Mouse (Mus musculus): ENCODE results near the gene Ccin. TPM values are rescaled to one million over a fixed set of nuclear protein-coding genes. Genes with fewer than 3 reads are reported as not detected.

Ccin gene
- under 1 TPM in 1 of 2 experiments, not detected in 1; 0.26 TPM for total RNA-seq (2021)

DNA sequence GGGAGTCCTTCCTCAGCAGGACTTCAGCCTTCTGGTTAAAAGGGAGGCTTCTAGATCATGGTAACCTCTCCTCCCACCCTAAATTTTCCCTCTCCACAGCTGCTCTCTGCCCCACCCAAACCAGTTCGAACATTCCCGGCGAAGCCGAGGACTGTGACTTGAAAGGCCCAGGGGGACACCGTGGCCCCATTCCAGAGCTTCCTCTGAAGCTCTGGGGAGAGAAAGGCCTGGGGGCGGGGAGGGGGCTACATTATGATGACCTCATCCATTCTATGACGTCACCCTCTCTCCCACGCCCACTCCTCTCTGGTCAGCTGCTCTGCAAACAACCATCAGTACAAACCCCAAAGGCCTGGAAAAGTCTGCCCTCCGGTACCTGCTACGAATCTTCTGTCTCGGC lies at the start of gene Ccin:
Ccin (plus strand) TSS at position 303 of the 400 bp plus-strand sequence.
- DNase-seq = no peak
- intact Hi-C loops (cut with DNase I) = loop anchor here (2.0 to 5.0 kb wide), 3 partner anchors 26 to 76 kb away; partner anchors contain the start of gene Glipr2

DNA sequence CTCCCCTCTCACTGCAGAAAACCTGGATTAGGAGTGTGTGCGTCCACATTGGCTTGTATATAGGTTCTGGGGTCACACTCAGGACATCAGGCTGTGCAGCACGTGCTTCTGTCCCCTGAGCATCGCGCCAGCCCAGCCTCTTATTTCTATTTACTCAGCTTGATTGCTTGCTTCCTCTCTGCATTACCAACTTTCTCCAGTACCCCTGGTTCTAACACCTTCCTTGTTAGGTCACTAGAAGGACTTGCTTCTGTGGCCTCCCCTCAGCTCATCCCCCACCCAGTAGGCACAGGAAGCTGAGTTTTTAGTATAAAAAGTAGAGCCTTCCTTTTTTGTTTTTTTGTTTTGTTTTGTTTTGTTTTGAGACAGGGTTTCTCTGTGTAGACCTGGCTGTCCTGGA lies 47.1 kb upstream of the Ccin start:
- intact Hi-C loops (cut with DNase I) = no loop called here
- DNase-seq = no peak

DNA sequence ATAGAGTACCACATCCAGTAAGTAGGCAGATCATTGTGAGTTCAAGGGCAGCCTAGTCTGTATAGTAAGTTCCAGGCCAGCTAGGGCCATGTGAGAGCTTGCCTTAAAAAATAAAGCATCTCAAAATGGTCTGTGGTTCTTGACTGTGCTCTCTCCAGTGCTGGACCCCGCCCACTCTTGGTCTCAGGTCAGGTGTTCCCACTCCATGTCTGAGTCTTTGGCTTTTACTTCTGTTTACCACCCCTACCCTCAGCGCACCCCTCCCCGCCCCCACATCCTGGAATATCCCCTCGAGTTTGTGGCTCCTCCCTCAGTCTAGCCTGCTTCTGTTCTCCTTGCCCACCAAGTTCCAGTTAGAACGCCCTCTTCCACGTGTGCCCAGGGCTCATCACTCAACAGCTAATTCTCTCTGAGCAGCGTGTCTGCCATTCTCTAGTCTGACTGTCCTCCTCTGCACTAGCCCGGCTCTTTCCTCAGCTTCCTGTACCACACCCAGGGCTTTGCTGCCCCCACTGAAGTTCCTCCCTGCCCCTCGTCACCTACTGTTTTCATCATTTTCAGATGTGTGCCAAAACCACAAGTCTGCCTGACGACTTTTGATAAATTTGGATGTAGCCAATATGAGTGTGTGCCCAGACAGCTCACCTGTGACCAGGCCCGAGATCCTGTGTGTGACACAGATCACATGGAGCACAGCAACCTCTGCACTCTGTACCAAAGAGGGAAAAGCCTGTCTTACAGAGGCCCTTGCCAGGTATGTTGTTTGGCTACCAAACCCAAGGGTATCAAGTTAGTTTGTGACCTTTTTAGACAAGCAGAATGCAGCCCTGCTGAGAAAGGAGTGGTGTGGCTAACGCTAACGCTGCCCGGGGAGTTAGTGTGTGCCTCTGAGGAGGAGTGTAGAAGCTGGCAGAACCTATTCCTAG lies 46.3 kb upstream of the Ccin start:
- DNase-seq = no peak
- intact Hi-C loops (cut with DNase I) = no loop called here

DNA sequence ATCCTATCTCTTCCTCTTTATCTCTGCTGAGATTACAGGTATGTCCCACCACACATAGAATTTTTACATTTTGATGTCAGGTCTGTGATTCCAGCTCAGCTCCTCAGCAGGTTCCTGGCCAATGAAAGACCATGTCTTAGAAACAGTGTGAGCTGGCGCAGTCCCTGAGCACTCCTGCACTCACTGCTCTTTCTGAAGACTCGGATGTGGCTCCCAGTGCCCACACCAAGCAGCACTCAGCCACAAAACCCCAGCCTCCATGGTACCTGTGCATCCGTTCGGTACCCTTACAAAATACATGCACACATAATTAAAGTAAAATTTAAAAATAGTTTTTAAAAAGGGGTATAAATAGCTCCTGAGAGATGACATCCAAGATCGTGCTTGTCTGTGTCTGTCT lies 42.0 kb upstream of the Ccin start:
- intact Hi-C loops (cut with DNase I) = no loop called here
- DNase-seq = no peak

DNA sequence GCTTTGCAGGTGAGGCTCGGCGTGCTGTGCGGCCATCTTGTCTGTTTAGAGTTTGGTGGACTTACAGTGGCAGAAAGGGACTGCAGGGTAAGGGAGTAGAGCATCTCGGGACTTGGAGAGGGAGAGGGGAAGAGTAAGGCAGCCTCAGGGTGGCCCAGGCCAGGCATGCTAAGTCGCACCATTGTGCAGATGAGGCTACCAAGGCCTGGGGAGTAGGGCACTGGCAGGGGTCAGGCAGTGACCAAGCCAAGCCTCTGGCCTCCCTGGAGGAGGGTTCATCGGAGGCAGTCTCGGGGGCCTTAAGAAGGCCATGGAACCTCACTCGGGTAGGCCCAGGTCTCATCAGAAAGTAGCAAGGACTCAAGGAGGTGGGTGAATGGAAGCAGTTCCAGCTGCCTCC lies 40.9 kb upstream of the Ccin start:
- intact Hi-C loops (cut with DNase I) = no loop called here
- no peak for DNase-seq

DNA sequence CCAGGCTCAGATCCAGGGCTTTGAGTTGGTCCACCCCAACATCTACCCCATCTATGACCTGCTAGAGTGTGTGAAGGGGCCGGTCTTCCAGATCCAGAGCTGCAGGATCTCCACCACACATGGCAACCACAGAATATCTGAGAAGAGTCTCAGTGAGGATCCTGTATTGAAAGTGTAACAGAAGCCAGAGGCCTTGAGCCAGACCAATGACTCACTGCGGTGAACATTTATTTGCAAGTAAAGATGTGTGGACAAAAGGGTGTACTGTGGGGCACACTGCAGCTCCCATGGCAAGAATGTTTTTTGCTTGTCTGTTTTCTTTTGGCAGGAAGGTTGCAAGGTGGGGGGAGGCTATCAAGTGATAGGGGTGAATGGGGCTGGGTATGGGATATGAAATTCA lies 35.7 kb upstream of the Ccin start:
- no peak for DNase-seq
- intact Hi-C loops (cut with DNase I) = no loop called here

DNA sequence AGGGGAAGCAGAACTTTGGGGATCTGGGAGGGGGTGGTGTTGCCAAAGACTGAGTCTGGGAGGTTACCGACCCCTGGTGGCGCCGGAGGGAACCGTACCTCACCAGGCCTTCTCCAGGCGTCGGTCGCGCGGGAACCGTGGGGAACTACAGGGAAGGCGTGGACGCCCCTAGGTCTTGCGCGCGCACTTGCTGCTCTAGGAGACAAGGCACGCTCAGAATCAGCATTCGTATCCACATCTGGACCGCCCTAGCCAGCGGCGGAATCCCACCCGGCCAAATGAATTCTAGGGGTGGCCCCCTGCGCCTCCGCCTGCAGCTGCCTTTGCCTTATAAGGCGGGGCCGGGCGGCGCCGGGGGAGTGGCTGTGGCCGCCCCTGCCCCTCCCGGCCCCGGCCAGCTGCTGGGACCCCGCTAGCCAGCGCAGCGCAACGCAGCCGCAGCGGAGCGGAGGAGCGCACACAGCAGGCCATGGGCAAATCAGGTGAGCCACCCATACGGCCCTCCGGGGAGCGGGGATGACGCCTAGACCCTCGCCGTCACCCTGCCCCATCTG lies 25.9 kb upstream of the Ccin start, which contains the start of gene Glipr2:
Glipr2 (plus strand) TSS at position 110 of the 554 bp plus-strand sequence.
- intact Hi-C loops (cut with DNase I) = loop anchor here (2.0 kb wide), 1 partner anchor 25 kb away; the partner anchor contains the start of gene Ccin
- peak; percentile 85 for DNase-seq

DNA sequence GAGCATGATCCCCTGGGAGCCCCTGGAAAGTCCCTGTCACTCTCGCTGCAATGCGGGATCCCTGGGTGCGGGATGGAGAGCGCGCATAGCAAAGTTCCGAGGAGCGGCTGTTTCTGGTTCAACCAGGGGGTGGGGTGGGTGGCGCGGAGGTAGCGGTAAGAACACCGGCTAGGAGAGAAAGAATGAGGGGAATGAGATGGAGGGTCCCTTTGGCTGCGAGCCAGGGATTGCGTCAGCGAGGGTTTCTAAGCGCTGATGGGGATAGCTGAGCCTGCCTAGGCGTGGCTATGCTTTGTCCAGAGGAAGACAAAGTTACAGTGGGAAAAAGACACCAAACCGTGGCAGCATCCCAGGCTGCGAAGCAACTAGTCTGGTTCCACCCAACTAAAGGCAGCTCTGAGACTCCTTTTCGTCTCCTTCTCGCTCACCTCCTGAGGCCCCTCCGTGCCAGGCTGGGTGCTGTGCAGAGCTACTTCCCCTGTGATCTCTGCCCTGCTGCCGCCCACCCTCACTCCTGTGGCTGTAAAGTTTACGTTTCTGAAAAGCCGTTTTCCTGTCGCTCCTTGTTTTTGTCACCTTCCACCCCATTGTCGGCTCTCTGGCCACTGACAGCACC lies 25.3 kb upstream of the Ccin start:
- intact Hi-C loops (cut with DNase I) = loop anchor here (2.0 kb wide), 1 partner anchor 25 kb away; the partner anchor contains the start of gene Ccin
- DNase-seq = peak; percentile 78

DNA sequence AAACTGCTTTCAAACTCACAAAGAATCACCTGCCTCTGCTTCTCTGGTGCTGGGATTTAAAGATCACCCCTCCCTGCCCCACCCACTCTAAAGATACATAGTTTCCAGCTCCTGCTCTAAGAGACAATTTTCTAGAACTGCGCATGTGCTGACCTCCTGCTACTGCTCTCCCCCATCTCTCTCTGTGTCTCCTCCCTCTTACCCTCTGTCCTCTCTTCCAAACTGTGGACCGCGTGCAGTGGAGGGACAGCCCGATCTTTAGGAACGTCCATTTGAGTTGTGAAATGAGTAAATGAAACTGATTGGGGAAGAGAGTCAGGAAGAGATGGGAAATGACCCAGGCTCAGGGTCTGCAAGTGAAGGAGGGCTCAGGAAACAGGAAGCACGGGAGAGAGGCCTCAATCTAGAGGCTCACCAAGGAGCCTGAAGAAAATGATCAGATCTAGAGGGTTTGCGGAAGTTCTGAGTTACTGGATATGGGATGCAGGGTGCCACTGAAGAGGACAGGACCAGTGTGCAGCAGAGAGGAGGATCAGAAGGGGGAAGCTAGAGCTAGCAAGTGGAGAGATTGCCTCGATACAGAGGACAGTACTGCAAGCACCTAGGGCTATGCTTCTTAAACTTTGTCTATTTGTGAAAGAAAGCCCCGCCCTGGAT lies 23.6 kb upstream of the Ccin start:
- no peak for DNase-seq
- intact Hi-C loops (cut with DNase I) = no loop called here

DNA sequence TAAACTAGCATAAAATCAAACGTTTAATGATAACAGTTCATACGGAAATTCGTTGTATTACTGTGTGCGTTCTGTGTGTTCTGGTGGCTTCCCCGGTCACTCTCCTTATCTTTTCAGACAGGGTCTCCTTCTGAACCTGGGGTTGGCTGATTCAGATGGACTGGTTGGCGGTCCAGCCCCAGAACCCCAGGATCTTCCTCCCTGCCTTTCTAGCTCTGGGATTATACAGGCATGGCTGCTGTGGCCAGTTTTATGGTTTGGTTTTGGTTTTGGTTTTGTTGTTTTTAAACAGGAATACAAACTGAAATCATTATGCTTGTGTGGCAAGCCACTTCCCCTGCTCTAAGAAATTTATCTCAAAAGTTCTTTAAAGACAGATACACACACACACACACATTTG lies 23.1 kb upstream of the Ccin start:
- intact Hi-C loops (cut with DNase I) = no loop called here
- DNase-seq = no peak

DNA sequence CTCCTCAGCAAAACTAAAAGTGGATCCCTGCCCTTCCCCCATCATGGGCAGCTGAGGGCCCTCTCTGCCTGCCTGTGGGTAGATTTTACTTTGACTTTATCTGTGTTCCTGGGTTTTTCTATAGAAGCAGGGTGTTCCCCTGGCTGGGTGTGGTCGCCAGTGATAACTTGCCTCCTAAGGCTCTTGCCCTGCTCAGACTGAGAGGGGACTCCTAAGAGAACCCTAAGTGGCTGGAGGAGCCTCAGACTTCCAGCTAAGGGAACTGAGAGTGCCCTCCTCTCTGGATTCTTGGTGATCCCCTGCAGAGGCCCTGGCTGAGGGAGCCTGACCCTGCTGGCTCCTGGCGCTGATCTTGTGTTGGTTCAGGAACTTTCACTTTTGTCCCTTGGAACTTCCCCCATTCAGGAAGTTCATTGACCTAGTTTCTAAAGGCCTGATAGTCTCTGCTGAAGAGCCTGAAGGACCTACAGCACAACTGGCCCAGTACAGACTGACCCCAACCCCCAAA lies 18.9 kb upstream of the Ccin start:
- DNase-seq = no peak
- intact Hi-C loops (cut with DNase I) = no loop called here

DNA sequence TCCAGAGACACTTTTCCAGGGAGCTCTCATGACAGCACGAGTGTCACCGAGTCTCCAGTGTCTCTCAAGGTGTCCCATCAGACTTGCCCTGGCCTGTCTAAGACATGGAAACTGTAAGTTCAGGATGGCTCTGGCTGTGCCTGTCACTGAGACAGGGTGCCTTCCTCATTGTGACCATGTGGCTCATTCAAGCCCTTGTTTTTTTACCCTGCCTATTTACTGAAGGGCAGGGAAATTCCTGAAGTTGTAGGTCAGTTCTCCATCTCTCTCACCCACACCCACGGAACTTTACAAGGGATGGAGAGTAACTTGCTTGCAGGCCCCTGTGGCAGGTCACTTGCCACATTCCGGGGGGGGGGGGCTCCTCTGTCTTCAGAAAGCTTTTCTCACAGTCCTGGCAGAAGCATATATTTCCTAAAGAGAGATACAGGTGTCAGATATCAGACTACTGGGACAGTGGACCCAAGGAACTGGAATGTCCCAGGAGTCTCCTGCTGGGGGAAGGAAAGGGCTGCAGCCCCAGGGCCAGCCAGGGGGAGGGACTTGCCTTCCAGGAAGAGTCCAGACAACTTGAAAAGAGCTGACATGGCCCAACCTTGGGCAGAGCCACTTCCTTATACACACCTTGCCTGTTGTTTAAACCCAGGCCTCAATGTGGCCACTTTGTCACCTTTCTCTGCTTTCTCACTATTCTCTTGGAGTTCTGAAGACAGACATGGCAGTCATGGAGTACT lies 18.2 kb upstream of the Ccin start:
- DNase-seq = no peak
- intact Hi-C loops (cut with DNase I) = no loop called here

DNA sequence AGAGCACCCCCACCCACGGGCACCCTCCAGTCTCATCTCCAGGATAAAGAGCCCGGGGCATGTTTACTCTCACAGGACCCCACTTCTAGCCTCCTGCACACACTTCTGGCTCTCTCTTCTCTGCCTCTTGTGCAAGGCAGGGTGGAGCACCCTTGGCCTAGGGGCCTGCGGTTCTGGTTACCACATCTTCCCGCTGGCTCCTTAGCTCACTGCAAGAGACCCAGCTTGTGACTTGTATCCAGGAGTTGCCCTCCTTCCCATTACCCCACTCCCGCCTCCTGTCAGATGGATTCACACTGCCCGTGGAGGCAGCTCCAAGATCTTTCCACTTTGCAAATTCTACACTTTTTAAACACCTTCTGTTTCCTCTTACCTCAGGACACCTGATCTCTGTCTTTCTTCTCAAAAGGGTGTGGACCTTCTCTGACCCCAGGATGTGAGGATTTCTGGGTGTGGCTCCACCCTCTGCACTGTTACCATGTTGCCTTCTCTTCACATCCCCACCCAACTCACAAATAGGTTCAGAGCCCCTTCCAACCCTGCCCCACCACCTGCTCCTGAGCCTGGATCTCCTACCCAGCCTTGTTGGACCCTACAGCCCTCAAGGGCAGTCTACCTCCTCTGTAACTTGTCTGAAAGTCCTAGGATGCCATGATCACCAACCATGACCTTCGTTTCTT lies 17.3 kb upstream of the Ccin start:
- no peak for DNase-seq
- intact Hi-C loops (cut with DNase I) = no loop called here

DNA sequence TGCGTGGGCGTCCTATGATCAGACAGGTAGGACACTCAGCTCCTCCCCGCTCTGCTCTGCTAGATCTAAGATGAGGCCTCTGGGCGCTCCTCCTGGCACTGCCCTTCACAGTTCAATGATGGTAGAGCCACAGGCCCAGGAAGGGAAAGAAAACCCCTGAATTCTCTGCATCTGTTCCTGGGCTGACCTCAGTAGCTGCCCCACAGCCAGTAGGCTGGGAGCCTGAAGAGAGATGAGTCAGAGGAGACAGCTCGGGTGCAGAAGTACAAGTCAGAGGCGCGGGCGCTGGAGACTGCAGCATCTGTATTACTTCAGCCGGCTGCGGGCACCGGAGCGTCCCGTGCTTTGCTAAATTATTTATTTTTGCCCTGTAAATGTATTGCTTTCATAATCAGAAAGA lies 14.6 kb upstream of the Ccin start:
- intact Hi-C loops (cut with DNase I) = no loop called here
- peak; percentile 74 for DNase-seq

DNA sequence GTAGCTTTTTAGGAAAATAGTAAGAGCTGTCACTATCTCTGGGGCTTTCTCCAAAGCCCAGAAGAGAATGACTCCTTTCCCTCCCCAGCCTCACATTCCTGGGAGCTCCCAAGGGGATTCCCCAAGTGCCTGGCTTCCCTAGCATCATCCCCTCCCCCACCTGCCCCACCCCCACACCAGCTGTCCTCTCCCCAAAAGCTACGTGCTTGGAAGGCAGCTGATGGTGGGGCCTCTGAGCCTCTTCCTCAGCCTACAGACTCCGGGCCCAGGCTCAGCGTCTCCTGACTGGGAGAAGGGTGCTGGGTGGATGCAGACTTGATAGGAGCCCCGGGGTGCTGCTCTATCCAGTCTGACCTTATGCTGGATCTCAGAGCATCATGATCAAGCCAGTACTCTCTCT lies 13.9 kb upstream of the Ccin start:
- DNase-seq = peak; percentile 23
- intact Hi-C loops (cut with DNase I) = no loop called here

DNA sequence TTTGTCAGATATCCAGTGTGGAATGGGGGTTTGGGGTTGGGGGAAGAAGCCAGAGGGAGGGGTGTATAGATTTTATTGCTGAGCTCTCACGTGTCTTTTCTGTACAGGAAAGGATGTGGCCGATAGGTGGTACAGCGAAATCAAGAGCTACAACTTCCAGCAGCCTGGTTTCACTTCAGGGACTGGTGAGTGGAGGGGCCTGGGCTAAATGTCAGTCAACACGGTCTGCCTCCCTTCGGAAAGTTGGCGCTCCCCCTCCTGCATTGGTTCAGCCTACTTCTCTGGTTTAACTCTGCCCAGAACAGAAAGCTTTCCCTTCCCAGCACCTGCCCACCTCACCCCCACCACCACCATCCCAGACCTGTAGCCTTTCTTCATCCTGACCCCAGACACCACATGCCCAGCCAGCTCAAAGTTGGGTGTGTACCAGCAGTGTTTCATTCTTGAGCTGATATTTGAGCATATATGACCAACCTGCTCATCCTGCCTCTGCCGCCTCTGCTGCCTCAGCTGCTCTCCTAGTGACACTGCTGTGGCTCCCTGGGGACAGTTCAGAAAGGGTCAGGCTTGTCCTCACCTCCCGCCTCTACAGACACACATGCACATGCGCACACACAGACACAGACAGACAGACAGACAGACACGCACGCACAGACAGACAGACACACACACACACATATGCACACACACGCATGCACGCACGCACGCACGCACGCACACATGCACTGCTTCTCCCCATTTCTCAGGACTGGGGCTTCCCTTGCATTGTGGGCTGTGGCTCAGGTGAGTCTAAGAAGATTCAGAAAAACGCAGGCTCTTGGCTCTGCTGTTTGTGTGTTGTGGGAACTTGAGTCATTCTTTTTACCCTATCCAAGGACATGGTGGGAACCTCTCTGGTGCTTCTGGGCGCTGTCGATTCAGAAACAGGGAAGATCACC lies 12.6 kb upstream of the Ccin start:
- intact Hi-C loops (cut with DNase I) = no loop called here
- no peak for DNase-seq

DNA sequence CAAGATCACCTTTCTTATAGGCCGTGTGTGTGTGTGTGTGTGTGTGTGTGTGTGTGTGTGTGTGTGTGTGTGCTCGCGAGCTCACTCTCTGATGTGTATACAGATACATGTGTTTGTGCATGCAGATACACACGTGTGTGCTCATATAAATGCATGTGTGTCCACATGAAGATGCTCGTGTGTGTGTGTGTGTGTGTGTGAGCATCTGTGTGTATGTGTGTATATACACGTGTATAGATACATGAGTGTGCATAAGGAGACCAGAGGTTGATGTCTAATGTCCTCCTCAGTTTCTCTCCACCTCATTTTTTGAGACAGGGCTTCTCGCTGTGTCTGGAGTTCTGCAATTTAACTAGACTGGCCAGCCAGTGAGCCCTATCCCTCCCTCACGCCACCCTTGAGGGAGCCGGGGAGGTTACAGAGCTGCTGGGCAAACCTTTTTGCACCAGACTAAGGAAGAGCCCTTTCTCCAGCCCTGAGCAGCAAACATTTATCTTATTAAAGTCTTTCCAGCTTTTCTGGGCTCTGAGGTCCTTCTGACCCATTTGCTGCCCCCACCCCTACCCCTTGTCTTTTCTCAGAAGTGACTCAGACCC lies 11.6 kb upstream of the Ccin start:
- no peak for DNase-seq
- intact Hi-C loops (cut with DNase I) = no loop called here

DNA sequence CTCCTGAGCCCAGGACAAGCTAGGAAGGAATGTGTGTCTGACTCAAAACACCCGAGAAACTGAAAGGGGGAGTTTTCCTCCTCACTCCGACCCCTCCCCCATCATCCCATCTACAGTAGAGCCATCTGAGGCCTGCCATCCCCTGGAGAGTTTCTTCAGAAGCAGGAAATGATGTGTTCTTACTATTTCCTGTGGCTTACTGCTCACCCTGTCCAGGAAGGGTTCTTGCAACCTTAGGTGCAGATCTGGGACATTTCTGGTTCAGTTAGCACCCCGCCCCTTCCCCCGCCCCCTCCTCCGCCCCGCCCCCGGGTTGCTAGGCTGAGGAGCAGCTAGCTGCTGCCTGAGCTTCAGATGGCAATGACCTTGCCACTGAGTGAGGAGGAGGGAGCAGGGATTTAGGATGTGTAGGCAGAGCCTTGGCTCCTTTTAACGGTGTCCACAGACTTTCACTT lies 11.1 kb upstream of the Ccin start:
- intact Hi-C loops (cut with DNase I) = no loop called here
- peak; percentile 14 for DNase-seq

Measured in left cerebral cortex, postnatal 4 days (tissue).